Comparison of ENCODE assay signal across 7 mouse cellular contexts in genomic region chr17:47271979-47272677, GRCm38 (mm10).
DNase-seq lines count a peak whose midpoint lies in the region; ATAC-seq and TF ChIP-seq lines count a peak whose summit lies in the region.

No protein-coding gene starts in this region.

- no peaks in the 10 kb centered on the region for H3K36me3 ChIP-seq in lung, postnatal 0 days (ENCODE audit: insufficient read depth, low read length)
- H3K36me3 ChIP-seq in forebrain, embryonic 16.5 days (ENCODE audit: control insufficient read depth, insufficient read depth): peaks cover 2% of the 10 kb centered on the region; the same call in 1 of the 2 replicates

- H3K9ac ChIP-seq in lung, postnatal 0 days (replicated peaks; ENCODE audit: low read depth): no peak overlapping the region
- H3K9ac ChIP-seq in forebrain, embryonic 16.5 days (replicated peaks; ENCODE audit: low read depth, low read length): no peak overlapping the region

- no peak for TF ChIP-seq POLR2A in cerebellum, adult 2 months (IDR thresholded peaks at IDR 0.05; ENCODE audit: borderline replicate concordance, insufficient read depth, low read length)

- H3K27me3 ChIP-seq in cerebellum, adult 2 months (ENCODE audit: control insufficient read depth, insufficient read depth, low read length): no peaks in the 10 kb centered on the region
- H3K27me3 ChIP-seq in lung, postnatal 0 days (replicated peaks; ENCODE audit: insufficient read depth, low read length): no peaks in the 10 kb centered on the region
- H3K27me3 ChIP-seq in forebrain, embryonic 16.5 days (replicated peaks; ENCODE audit: control insufficient read depth, insufficient read depth, low read length): no peaks in the 10 kb centered on the region

- H3K27ac ChIP-seq in cerebellum, adult 2 months (ENCODE audit: insufficient read depth, low read length): no peak overlapping the region
- H3K27ac ChIP-seq in lung, postnatal 0 days (ENCODE audit: low read length): no peak overlapping the region
- H3K27ac ChIP-seq in forebrain, embryonic 16.5 days (ENCODE audit: low read length): no peak overlapping the region

- peaks cover 8% of the 10 kb centered on the region for H3K4me1 ChIP-seq in cerebellum, adult 2 months (ENCODE audit: control insufficient read depth, insufficient read depth, low read length)
- H3K4me1 ChIP-seq in lung, postnatal 0 days (ENCODE audit: insufficient read depth, low read depth, low read length): no peaks in the 10 kb centered on the region
- H3K4me1 ChIP-seq in forebrain, embryonic 16.5 days (replicated peaks; ENCODE audit: control insufficient read depth, insufficient read depth, low read length): no peaks in the 10 kb centered on the region

- peak; percentile 62 for ATAC-seq in lung, postnatal 0 days
- ATAC-seq in forebrain, embryonic 16.5 days: no peak
- no peak for ATAC-seq in megakaryocyte progenitor cell, adult 5-6 weeks (replicated peaks; ENCODE audit: poor library complexity)

- no peak for TF ChIP-seq CTCF in cerebellum, adult 2 months (IDR thresholded peaks at IDR 0.05; ENCODE audit: borderline replicate concordance, insufficient read depth, low read depth, low read length)
- TF ChIP-seq CTCF in lung, postnatal 0 days (IDR thresholded peaks at IDR 0.05): no peak

- no peaks in the 10 kb centered on the region for H3K9me3 ChIP-seq in lung, postnatal 0 days (ENCODE audit: low read length)
- no peaks in the 10 kb centered on the region for H3K9me3 ChIP-seq in forebrain, embryonic 16.5 days (ENCODE audit: control insufficient read depth, low read length)

- 26% methylated on average over 7 of the region's 7 CpGs for WGBS in cerebellum, adult 2 months
- 66% methylated on average over 7 of the region's 7 CpGs for WGBS in lung, postnatal 0 days
- WGBS in forebrain, embryonic 16.5 days: 83% methylated on average over 7 of the region's 7 CpGs

- no peak overlapping the region for H3K4me3 ChIP-seq in cerebellum, adult 2 months (replicated peaks; ENCODE audit: insufficient read depth, low read depth, low read length)
- H3K4me3 ChIP-seq in lung, postnatal 0 days (ENCODE audit: low read depth, low read length): no peak overlapping the region
- H3K4me3 ChIP-seq in forebrain, embryonic 16.5 days (replicated peaks; ENCODE audit: low read length): no peak overlapping the region

- DNase-seq in urinary bladder, postnatal 14 days (ENCODE audit: low spot score): peak; percentile 67
- no peak for DNase-seq in urinary bladder, postnatal 10 days (ENCODE audit: low spot score)
- peak; percentile 83 to 89 for DNase-seq in cerebellum, adult 2 months
- peak; percentile 67 for DNase-seq in induced T-regulatory cell, adult 2 months (ENCODE audit: low read depth)
- DNase-seq in lung, postnatal 0 days (ENCODE audit: low spot score): peak; percentile 60

- H3K4me2 ChIP-seq in lung, postnatal 0 days (replicated peaks; ENCODE audit: low read depth, low read length): no peak overlapping the region
- no peak overlapping the region for H3K4me2 ChIP-seq in forebrain, embryonic 16.5 days (ENCODE audit: low read length)

- no peak for TF ChIP-seq EP300 in lung, postnatal 0 days (IDR thresholded peaks at IDR 0.05)
